Mouse (Mus musculus) forebrain, postnatal 0 days (tissue): ENCODE results near the gene Pex10. TPM values are rescaled to one million over a fixed set of nuclear protein-coding genes. Genes with fewer than 3 reads are reported as not detected.
"Not testable (repeated sequence)": the region's sequence is repeated elsewhere in the genome, so short reads cannot be mapped to it uniquely, and the experiment has no call there.

Source experiments
- ATAC-seq: fragments of 200-750 bp; cut with Nextera tagmentation; 2 replicates; pipeline ENCODE4 v1.8.0; 2017; ENCODE audit warnings: mild to moderate bottlenecking, moderate library complexity
- DNase-seq: peaks from one replicate; pipeline ENCODE4 v3.0.0-alpha.2; 2015
- H3K27ac ChIP-seq: fragments of 300-500 bp; sonication (generic); 2 replicates; pipeline ENCODE4 v1.5.1; 2014; ENCODE audit warnings: low read depth, mild to moderate bottlenecking, antibody characterized with exemption, low read length, moderate library complexity, mixed read lengths
- H3K27me3 ChIP-seq: fragments of 300-500 bp; sonication (generic); 2 replicates; pipeline ENCODE4 v1.6.1; 2014; ENCODE audit warnings: mild to moderate bottlenecking, low read length, mixed read lengths; ENCODE audit not compliant: insufficient read depth
- H3K36me3 ChIP-seq: fragments of 300-500 bp; sonication (generic); 2 replicates; pipeline ENCODE4 v1.6.1; 2014; ENCODE audit warnings: mild to moderate bottlenecking, moderate library complexity; ENCODE audit not compliant: insufficient read depth
- H3K4me1 ChIP-seq: fragments of 300-500 bp; sonication (generic); 2 replicates; pipeline ENCODE4 v1.6.1; 2014; ENCODE audit warnings: antibody characterized with exemption; ENCODE audit not compliant: insufficient read depth
- H3K4me2 ChIP-seq: fragments of 300-500 bp; sonication (generic); 2 replicates; pipeline ENCODE4 v1.6.1; 2014; ENCODE audit warnings: low read depth, mild to moderate bottlenecking, moderate library complexity
- H3K4me3 ChIP-seq: fragments of 300-500 bp; sonication (generic); 2 replicates; pipeline ENCODE4 v1.5.1; 2014; ENCODE audit warnings: low read depth, low read length, mixed read lengths
- H3K9ac ChIP-seq: fragments of 300-500 bp; sonication (generic); 2 replicates; pipeline ENCODE4 v1.6.1; 2014; ENCODE audit warnings: mild to moderate bottlenecking
- H3K9me3 ChIP-seq: fragments of 300-500 bp; sonication (generic); 2 replicates; pipeline ENCODE4 v1.6.1; 2016; ENCODE audit warnings: low read length
- CTCF ChIP-seq: sonication (generic); IDR thresholded peaks from 2 replicates; pipeline ENCODE4 v1.5.1; 2016; ENCODE audit warnings: antibody characterized with exemption, control low read depth, low read depth
- WGBS: fragments of 180-500 bp; shearing (Covaris S2); extraction: QIAGEN DNeasy Blood & Tissue Kit; methylation state at CpG from one replicate; pipeline ENCODE4 v1.1.7; 2014; 5-methylcytosine and 5-hydroxymethylcytosine counted together
- polyA plus RNA-seq: library from polyadenylated mRNA; unstranded; fragments of >200 nt; fragmentation: Nextera tagmentation; extraction: Ambion mirVana; gene quantifications from 2 replicates; pipeline ENCODE4 v1.2.1, GENCODE M21; 2015
- total RNA-seq: library from RNA; depleted of rRNA; stranded (reverse); fragments of >200 nt; gene quantifications from 2 replicates; pipeline ENCODE4 v1.2.3, GENCODE M21; 2014

The Pex10 gene
- total and polyA plus RNA-seq, 2 experiments from 2014 or later: 14.0 to 16.9 TPM

- Histone ChIP-seq H3K9ac (no peak overlapping the region), H3K4me3 (no peak overlapping the region), H3K4me2 (no peak overlapping the region), H3K4me1 (no peaks in the 10 kb centered on the region), H3K36me3 (peaks cover 78% of the 10 kb centered on the region), H3K27me3 (no peaks in the 10 kb centered on the region), H3K27ac (no peak overlapping the region), H3K9me3 (no peaks in the 10 kb centered on the region)
- no peak for TF ChIP-seq CTCF
- ATAC-seq (no peak), DNase-seq (no peak)
- WGBS: 81% methylated on average over 9 of the region's 9 CpGs
Observed at GRCm38 (mm10) chr4:155074418-155074817, 7.6 kb downstream of the Pex10 start.

- Histone ChIP-seq H3K4me3 (no peak overlapping the region), H3K27me3 (no peaks in the 10 kb centered on the region), H3K4me2 (no peak overlapping the region), H3K27ac (no peak overlapping the region), H3K9ac (no peak overlapping the region), H3K9me3 (no peaks in the 10 kb centered on the region), H3K36me3 (peaks cover 78% of the 10 kb centered on the region), H3K4me1 (no peaks in the 10 kb centered on the region)
- ATAC-seq: no peak; the same call in 1 of the 2 replicates
- WGBS: 87% methylated on average over 9 of the region's 9 CpGs
- 0 out of 2 replicates have a peak, but pooled peaks have one; percentile 7 for TF ChIP-seq CTCF
- no peak for DNase-seq
Observed at GRCm38 (mm10) chr4:155075137-155075536, 8.3 kb downstream of the Pex10 start.

GRCm38 (mm10) chr4:155075813-155076212, 9.0 kb downstream of the Pex10 start:
- Histone ChIP-seq H3K4me3 (no peak overlapping the region), H3K27me3 (no peaks in the 10 kb centered on the region), H3K4me1 (no peaks in the 10 kb centered on the region), H3K9me3 (no peaks in the 10 kb centered on the region), H3K9ac (no peak overlapping the region), H3K4me2 (no peak overlapping the region), H3K36me3 (peaks cover 78% of the 10 kb centered on the region), H3K27ac (no peak overlapping the region)
- WGBS: 90% methylated on average over 2 of the region's 2 CpGs
- DNase-seq (no peak), ATAC-seq (no peak)
- TF ChIP-seq CTCF: no peak

- Histone ChIP-seq H3K27me3 (no peaks in the 10 kb centered on the region), H3K4me2 (no peak overlapping the region), H3K4me3 (no peak overlapping the region), H3K4me1 (no peaks in the 10 kb centered on the region), H3K9me3 (no peaks in the 10 kb centered on the region), H3K9ac (no peak overlapping the region), H3K36me3 (peaks cover 75% of the 10 kb centered on the region), H3K27ac (no peak overlapping the region)
- 75% methylated on average over 9 of the region's 9 CpGs for WGBS
- DNase-seq (no peak), ATAC-seq (no peak)
- TF ChIP-seq CTCF: no peak
Observed at GRCm38 (mm10) chr4:155076677-155077076, 9.9 kb downstream of the Pex10 start.

- not testable (repeated sequence) for H3K4me1 ChIP-seq, H3K4me2 ChIP-seq, ATAC-seq, H3K4me3 ChIP-seq, H3K27me3 ChIP-seq, H3K9ac ChIP-seq, DNase-seq, H3K9me3 ChIP-seq, H3K27ac ChIP-seq
- 89% methylated on average over 10 of the region's 10 CpGs for WGBS
- peaks cover 64% of the 10 kb centered on the region for H3K36me3 ChIP-seq
Observed at GRCm38 (mm10) chr4:155078808-155079207, 12.0 kb downstream of the Pex10 start.

GRCm38 (mm10) chr4:155079666-155080065, 12.8 kb downstream of the Pex10 start:
- H3K4me1 ChIP-seq: 0 out of 2 replicates have a peak, but pooled peaks cover 2% of the 10 kb centered on the region
- no peaks in the 10 kb centered on the region for H3K27me3 ChIP-seq
- no peak overlapping the region for H3K4me3 ChIP-seq
- no peak overlapping the region for H3K9ac ChIP-seq
- no peak for TF ChIP-seq CTCF
- H3K9me3 ChIP-seq: no peaks in the 10 kb centered on the region
- ATAC-seq: no peak
- no peak overlapping the region for H3K4me2 ChIP-seq
- no peak for DNase-seq
- no peak overlapping the region for H3K27ac ChIP-seq
- peaks cover 61% of the 10 kb centered on the region for H3K36me3 ChIP-seq
- 89% methylated on average over 6 of the region's 6 CpGs for WGBS

GRCm38 (mm10) chr4:155083553-155083952, 16.7 kb downstream of the Pex10 start:
- H3K4me2 ChIP-seq: no peak overlapping the region
- DNase-seq (no peak), ATAC-seq (no peak)
- no peak overlapping the region for H3K27ac ChIP-seq
- no peaks in the 10 kb centered on the region for H3K27me3 ChIP-seq
- no peak overlapping the region for H3K4me3 ChIP-seq
- H3K9ac ChIP-seq: no peak overlapping the region
- no peak for TF ChIP-seq CTCF
- peaks cover 13% of the 10 kb centered on the region for H3K4me1 ChIP-seq
- 94% methylated on average over 4 of the region's 4 CpGs for WGBS
- no peaks in the 10 kb centered on the region for H3K9me3 ChIP-seq
- peaks cover 30% of the 10 kb centered on the region for H3K36me3 ChIP-seq
